Mouse (Mus musculus): ENCODE measurements around the gene Mxi1.
A peak's percentile ranks its signal among the peaks of the same experiment; 100 is the strongest.

Gene Mxi1

DNA sequence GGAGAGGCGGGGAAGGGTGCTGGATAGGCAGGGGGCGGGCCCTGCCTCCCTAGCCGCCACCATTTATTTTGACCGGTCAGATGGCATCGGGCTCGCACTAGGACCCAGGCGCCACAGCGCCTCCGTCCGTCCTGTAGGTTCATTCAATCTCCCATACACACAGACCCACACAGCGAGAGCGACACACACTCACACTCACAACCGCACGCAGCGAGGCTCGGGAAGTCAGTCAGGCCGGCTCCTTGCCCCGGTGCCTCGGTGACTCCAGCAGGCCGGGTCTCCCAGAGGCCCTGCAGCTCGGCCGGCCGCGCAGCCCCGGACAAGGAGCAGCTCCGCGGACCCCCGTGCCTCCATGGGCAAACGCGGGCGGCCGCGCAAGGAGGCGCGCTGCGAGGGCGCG lies at the start of gene Mxi1:
Gene Mxi1 (plus strand): TSS at position 171 of the 400 bp plus-strand sequence.
- DNase-seq (ENCODE audit: low spot score in 2 of 2) = peak; percentile 50 to 52

DNA sequence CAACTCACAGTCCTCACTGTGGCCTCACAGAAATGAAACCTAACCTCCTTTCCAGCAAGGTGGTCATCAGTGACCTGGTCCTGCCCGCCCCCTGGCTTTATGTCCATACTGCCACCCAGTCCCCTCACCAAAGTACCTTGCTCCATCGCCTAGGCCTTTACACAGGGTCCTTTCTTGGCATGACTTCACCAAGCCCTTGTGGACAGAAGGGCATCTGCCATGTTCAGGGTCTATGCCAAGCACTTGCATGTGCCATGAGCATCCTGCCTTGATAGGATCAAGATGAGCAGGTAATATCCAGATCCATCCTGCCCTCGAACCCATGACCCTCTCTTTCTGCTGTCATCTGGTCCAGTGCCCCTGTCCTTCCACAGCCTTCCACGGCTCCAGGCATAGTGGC lies 49.5 kb upstream of the Mxi1 start:
- DNase-seq (ENCODE audit: low spot score in 2 of 2) = no peak

GRCm38 (mm10) chr19:53262061-53262460 lies 48.3 kb upstream of the Mxi1 start:
- no peak for DNase-seq (ENCODE audit: low spot score in 2 of 2)

- DNase-seq (ENCODE audit: low spot score in 2 of 2) = peak; percentile 61 to 73
These were observed 46.2 kb upstream of the Mxi1 start for GRCm38 (mm10) chr19:53263859-53264733.

- no peak for DNase-seq (ENCODE audit: low spot score in 2 of 2)
These were observed 45.2 kb upstream of the Mxi1 start for GRCm38 (mm10) chr19:53264821-53265727.

- DNase-seq (ENCODE audit: low spot score in 2 of 2) = no peak
These were observed 43.0 kb upstream of the Mxi1 start for GRCm38 (mm10) chr19:53267305-53267704.

GRCm38 (mm10) chr19:53273055-53273722 lies 37.1 kb upstream of the Mxi1 start:
- peak; percentile 24 to 43 for DNase-seq (ENCODE audit: low spot score in 2 of 2)

GRCm38 (mm10) chr19:53273781-53274428 lies 36.4 kb upstream of the Mxi1 start:
- DNase-seq (ENCODE audit: low spot score in 2 of 2) = no peak

DNA sequence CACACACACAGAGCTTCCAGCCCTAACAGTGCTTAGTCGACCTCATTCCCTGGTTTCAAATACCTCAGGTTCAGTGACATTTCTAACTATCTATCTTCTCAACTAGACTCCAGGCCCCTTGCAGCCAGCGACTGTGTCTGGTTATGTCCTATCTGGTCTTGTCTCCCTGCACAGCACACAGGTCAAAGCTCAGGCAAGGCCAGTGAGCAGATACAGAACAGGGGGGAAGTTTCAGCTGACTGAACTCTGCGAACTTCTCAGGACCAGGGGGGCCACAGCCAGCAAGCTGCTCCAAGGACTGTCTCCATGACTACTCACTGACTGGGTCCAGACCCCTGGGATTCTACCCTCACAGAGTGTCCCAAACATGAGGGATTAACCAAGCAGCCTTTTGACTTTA lies 35.1 kb upstream of the Mxi1 start:
- no peak for DNase-seq (ENCODE audit: low spot score in 2 of 2)

GRCm38 (mm10) chr19:53276902-53277707 lies 33.2 kb upstream of the Mxi1 start:
- no peak for DNase-seq (ENCODE audit: low spot score in 2 of 2)

DNA sequence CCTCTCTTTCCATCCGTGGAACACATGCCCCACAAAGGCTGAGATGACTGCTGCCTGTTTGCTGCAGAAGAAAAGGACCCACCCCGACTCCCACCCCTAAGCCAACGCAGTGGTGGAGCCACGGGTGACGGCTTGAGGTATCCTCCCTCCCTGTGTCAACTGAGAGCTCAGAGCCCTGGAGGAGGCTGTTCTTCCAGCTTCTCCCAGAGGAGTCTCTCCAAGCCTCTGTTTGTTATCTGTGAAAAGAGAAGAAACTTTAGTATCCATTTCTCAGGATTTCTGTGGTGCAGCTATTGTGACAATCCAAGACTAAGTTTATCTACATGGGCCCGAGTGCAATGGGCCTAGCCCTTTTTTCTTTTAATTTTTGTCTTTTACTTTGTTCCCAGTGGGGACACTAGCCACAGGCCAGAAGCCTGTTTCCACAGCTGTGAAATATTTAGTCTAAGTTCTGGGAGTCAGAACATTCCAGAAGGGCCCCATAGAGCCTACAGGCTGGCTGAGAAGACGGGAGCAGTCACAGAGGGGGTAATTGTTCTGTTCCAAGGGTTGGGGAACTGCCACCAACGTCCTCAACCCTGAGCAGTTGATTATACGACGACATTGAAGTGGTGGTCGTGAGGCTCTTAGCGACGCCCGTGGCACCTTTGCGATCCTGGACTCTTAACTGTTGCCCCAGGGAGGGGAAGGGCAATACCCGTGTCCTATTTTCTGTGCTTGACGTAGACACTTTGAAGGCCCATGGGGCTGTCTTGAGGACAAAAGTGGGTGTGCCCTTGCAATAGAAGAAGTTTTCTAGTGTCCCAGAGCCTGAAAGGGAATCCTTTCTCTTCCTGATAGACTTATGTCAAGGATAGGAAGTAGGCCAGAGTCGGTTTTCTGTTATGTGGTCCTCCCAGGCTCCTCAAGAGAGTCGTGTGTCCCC lies 31.6 kb upstream of the Mxi1 start:
- no peak for DNase-seq (ENCODE audit: low spot score in 2 of 2)

DNA sequence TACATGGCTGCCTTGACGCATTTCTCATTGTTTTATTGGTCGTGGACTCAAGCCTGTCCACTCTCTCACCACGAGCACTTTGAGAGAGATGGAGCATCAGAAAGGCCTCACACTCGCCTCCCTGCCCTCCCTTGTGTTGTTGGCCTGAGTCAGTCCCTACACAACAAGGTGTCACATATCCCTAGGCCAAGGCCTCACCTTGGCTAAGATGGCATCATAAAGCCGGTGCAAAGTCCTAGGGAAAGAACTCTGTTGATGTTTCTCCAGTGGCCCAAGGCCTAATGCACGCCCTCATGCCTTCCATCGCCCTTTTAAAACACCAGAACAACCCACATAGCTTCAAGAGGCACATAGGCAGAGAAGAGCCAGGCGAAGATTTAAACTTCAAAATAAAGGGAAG lies 30.1 kb upstream of the Mxi1 start:
- DNase-seq (ENCODE audit: low spot score in 2 of 2) = no peak

DNA sequence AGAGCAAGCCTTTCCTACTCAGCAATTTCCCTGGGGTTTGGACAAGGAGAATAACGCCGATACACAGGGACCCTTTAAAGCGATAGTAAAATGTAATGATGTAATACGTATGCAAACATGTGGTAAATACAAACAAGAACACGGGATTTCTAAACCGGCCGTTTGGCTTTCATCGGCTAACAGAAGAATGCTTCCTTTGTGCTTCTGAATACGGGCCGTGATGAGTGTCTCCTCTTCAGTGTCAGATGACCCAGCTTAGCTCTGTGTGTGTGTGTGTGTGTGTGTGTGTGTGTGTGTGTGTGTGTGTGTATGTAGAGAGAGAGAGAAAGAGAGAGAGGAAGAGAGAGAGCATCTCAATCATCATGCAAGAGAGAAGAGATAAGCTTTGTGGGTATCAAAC lies 27.7 kb upstream of the Mxi1 start:
- DNase-seq (ENCODE audit: low spot score in 2 of 2) = no peak

- no peak for DNase-seq (ENCODE audit: low spot score in 2 of 2)
These were observed 26.6 kb upstream of the Mxi1 start for GRCm38 (mm10) chr19:53283742-53284141.

GRCm38 (mm10) chr19:53284268-53285208 lies 25.8 kb upstream of the Mxi1 start:
- no peak for DNase-seq (ENCODE audit: low spot score in 2 of 2)

GRCm38 (mm10) chr19:53296331-53297254 lies 13.7 kb upstream of the Mxi1 start:
- no peak for DNase-seq (ENCODE audit: low spot score in 2 of 2)

GRCm38 (mm10) chr19:53299156-53299828 lies 11.0 kb upstream of the Mxi1 start:
- no peak for DNase-seq (ENCODE audit: low spot score in 2 of 2)

Data from natural killer cell, adult 2 months (primary cell).